Mouse (Mus musculus) kidney, postnatal 0 days (tissue): ENCODE results near the gene Ccl25. TPM values are rescaled to one million over a fixed set of nuclear protein-coding genes. Genes with fewer than 3 reads are reported as not detected.

Source experiments
- ATAC-seq: fragments of 200-750 bp; cut with Nextera tagmentation; replicated peaks from 2 replicates; pipeline ENCODE4 v1.8.0; 2017; ENCODE audit warnings: low read depth, moderate number of reproducible peaks, moderate TSS enrichment, moderate library complexity; ENCODE audit not compliant: low FRiP score
- DNase-seq: peaks from one replicate; pipeline ENCODE4 v3.0.0-alpha.2; 2016; ENCODE audit warnings: low spot score
- H3K27ac ChIP-seq: fragments of 300-500 bp; sonication (generic); 2 replicates; pipeline ENCODE4 v1.5.1; 2014; ENCODE audit warnings: mild to moderate bottlenecking
- H3K27me3 ChIP-seq: fragments of 300-500 bp; sonication (generic); 2 replicates; pipeline ENCODE4 v1.6.1; 2014; ENCODE audit warnings: low read length, mixed read lengths; ENCODE audit not compliant: insufficient read depth
- H3K36me3 ChIP-seq: fragments of 300-500 bp; sonication (generic); 2 replicates; pipeline ENCODE4 v1.6.1; 2014; ENCODE audit warnings: low read length, mixed read lengths; ENCODE audit not compliant: insufficient read depth
- H3K4me1 ChIP-seq: fragments of 300-500 bp; sonication (generic); replicated peaks from 2 replicates; pipeline ENCODE4 v1.6.1; 2014; ENCODE audit warnings: antibody characterized with exemption, low read length, mixed read lengths; ENCODE audit not compliant: insufficient read depth
- H3K4me2 ChIP-seq: fragments of 300-500 bp; sonication (generic); 2 replicates; pipeline ENCODE4 v1.6.1; 2014; ENCODE audit warnings: mild to moderate bottlenecking, low read length, moderate library complexity, mixed read lengths
- H3K4me3 ChIP-seq: fragments of 300-500 bp; sonication (generic); replicated peaks from 2 replicates; pipeline ENCODE4 v1.5.1; 2014; ENCODE audit warnings: low read depth, low read length
- H3K9ac ChIP-seq: fragments of 300-500 bp; sonication (generic); 2 replicates; pipeline ENCODE4 v1.6.1; 2014; ENCODE audit warnings: low read depth, low read length
- H3K9me3 ChIP-seq: fragments of 300-500 bp; sonication (generic); replicated peaks from 2 replicates; pipeline ENCODE4 v1.6.1; 2016; ENCODE audit warnings: low read length, inconsistent platforms, mixed read lengths
- CTCF ChIP-seq: IDR thresholded peaks from 2 replicates; pipeline ENCODE4 v1.5.1; 2016; ENCODE audit warnings: antibody characterized with exemption, low read depth, mild to moderate bottlenecking, moderate library complexity
- WGBS: fragments of 180-500 bp; shearing (Covaris S2); extraction: QIAGEN DNeasy Blood & Tissue Kit; methylation state at CpG from one replicate; pipeline ENCODE4 v1.1.7; 2014; 5-methylcytosine and 5-hydroxymethylcytosine counted together
- polyA plus RNA-seq: library from polyadenylated mRNA; unstranded; fragments of >200 nt; fragmentation: Nextera tagmentation; extraction: Ambion mirVana; gene quantifications from 2 replicates; pipeline ENCODE4 v1.2.1, GENCODE M21; 2015

Ccl25 gene
- polyA plus RNA-seq, 1 experiment from 2014 or later = 10.0 TPM

DNA sequence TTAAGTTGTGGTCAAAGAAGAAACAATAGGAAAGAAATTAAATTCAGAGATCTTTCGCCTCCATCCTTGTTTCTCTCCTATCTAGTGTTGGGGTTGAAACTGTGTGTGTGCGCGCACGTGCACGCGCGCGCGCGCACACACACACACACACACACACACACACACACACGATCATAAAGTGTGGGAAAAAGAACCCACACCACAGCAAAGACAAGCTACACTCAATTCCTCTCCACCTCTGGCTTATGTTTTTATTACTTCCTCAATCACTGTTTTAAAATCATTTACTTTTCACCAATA, 5.5 kb upstream of the Ccl25 start:
- H3K27ac ChIP-seq = peak overlapping the region; percentile 26; the same call in 1 of the 2 replicates
- no peak overlapping the region for H3K9ac ChIP-seq
- ATAC-seq = no peak
- DNase-seq = no peak
- peaks cover 6% of the 10 kb centered on the region; the same call in 1 of the 2 replicates for H3K4me1 ChIP-seq
- no peak for TF ChIP-seq CTCF
- no peaks in the 10 kb centered on the region for H3K27me3 ChIP-seq
- H3K36me3 ChIP-seq = peaks cover 18% of the 10 kb centered on the region; the same call in 1 of the 2 replicates
- no peak overlapping the region for H3K4me2 ChIP-seq
- WGBS = 94% methylated on average over 11 of the region's 11 CpGs
- no peaks in the 10 kb centered on the region for H3K9me3 ChIP-seq
- no peak overlapping the region for H3K4me3 ChIP-seq

DNA sequence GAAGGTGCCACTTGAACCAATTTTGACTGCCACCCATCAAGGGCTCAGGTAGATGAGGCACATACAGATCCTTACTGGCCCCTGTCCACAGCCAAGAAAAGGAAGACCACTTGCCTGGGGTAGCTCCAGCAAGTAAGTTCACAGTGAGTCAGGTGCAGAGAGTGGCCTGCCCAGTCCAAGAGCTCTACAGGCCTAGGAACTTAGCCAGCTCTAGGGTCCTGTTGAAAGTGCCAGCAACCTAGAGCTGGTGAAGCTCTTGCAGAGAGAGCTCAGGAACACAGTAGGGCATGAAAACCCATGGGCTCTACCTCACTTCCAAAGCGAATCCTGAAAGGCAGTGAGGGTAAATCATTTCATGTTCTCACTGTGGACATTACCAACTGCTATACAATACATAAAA, 4.6 kb upstream of the Ccl25 start:
- no peak overlapping the region for H3K4me3 ChIP-seq
- H3K9me3 ChIP-seq = no peaks in the 10 kb centered on the region
- H3K9ac ChIP-seq = no peak overlapping the region
- no peak for DNase-seq
- 94% methylated on average over 1 of the region's 1 CpGs for WGBS
- no peak for TF ChIP-seq CTCF
- H3K4me2 ChIP-seq = no peak overlapping the region
- H3K27ac ChIP-seq = no peak overlapping the region
- H3K4me1 ChIP-seq = peaks cover 6% of the 10 kb centered on the region; the same call in 1 of the 2 replicates
- H3K27me3 ChIP-seq = no peaks in the 10 kb centered on the region
- peaks cover 18% of the 10 kb centered on the region; the same call in 1 of the 2 replicates for H3K36me3 ChIP-seq
- no peak for ATAC-seq

DNA sequence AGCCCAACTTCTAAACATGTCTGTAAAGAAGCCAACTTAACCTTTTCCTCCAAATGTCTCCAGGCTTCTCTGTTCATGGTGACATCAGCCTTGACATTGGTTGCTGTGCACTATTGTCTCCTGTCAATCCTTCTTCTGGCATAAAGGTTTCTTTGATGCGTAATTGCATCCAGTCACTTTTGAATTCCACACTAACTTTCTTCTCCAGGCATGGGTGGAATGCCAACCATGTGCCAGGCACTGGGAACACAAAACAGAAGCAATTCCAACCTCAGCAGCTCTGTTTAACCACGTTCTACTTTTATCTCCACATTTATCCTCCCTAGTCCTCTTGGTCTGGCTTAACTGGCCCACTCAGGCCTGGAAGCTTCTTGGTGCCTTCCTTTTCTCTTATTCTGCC, 4.0 kb upstream of the Ccl25 start:
- TF ChIP-seq CTCF = no peak
- 86% methylated on average over 2 of the region's 2 CpGs for WGBS
- H3K9me3 ChIP-seq = no peaks in the 10 kb centered on the region
- no peak overlapping the region for H3K4me2 ChIP-seq
- peaks cover 18% of the 10 kb centered on the region; the same call in 1 of the 2 replicates for H3K36me3 ChIP-seq
- H3K4me1 ChIP-seq = peaks cover 13% of the 10 kb centered on the region
- no peak for DNase-seq
- no peaks in the 10 kb centered on the region for H3K27me3 ChIP-seq
- ATAC-seq = no peak
- H3K9ac ChIP-seq = no peak overlapping the region
- H3K27ac ChIP-seq = no peak overlapping the region
- no peak overlapping the region for H3K4me3 ChIP-seq

DNA sequence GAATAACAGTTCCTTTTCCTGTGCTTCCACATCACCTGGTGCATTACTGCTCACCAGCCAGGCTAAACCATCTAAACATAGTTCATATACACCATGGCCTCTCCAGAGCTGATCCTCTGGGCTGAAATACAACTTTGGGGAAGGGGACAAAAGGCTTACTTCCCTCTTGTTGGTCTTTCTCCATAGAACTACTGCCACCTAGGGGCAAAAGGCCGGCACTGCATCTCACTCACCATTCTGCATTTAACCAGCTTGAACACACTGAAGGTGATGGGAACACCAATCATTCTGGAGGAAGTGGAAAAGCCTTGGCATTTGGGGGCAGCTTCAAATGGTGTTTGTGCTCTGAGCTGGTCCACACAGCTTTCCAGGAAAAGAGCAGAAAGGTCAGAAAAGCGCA, 2.5 kb upstream of the Ccl25 start:
- H3K9me3 ChIP-seq = no peaks in the 10 kb centered on the region
- TF ChIP-seq CTCF = peak; percentile 93
- no peak overlapping the region for H3K4me2 ChIP-seq
- H3K36me3 ChIP-seq = peaks cover 18% of the 10 kb centered on the region; the same call in 1 of the 2 replicates
- no peaks in the 10 kb centered on the region for H3K27me3 ChIP-seq
- H3K4me3 ChIP-seq = no peak overlapping the region
- 29% methylated on average over 2 of the region's 2 CpGs for WGBS
- ATAC-seq = no peak
- DNase-seq = peak; percentile 90
- peaks cover 13% of the 10 kb centered on the region for H3K4me1 ChIP-seq
- H3K27ac ChIP-seq = no peak overlapping the region
- H3K9ac ChIP-seq = no peak overlapping the region

DNA sequence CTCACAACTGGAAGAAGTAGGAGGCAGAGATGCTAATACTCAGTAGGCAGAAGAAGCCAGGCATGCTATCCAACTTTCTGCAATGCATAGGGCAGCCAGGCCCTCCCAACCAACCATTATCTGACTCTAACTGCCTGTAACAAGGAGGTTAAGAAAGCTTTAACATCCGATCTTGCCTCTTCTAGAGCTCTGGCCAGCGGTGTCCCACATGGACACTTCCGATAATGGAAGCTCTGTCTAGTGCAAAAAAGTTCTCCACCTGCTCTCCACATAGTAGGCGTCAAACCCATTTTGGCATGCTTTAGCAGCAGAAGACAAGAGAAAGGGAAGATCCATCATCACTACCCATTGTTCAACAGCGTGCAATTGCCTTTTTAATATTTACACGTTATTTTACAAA, 1.1 kb upstream of the Ccl25 start:
- peak overlapping the region; percentile 100 for H3K9ac ChIP-seq
- peak overlapping the region; percentile 89; the same call in 1 of the 2 replicates for H3K27ac ChIP-seq
- peak overlapping the region; percentile 98 for H3K4me3 ChIP-seq
- H3K4me1 ChIP-seq = peaks cover 13% of the 10 kb centered on the region
- peak overlapping the region; percentile 79 for H3K4me2 ChIP-seq
- H3K36me3 ChIP-seq = peaks cover 21% of the 10 kb centered on the region; the same call in 1 of the 2 replicates
- DNase-seq (peak; percentile 19), ATAC-seq (no peak)
- TF ChIP-seq CTCF = no peak
- no peaks in the 10 kb centered on the region for H3K9me3 ChIP-seq
- WGBS = 3% methylated on average over 6 of the region's 6 CpGs
- H3K27me3 ChIP-seq = no peaks in the 10 kb centered on the region

DNA sequence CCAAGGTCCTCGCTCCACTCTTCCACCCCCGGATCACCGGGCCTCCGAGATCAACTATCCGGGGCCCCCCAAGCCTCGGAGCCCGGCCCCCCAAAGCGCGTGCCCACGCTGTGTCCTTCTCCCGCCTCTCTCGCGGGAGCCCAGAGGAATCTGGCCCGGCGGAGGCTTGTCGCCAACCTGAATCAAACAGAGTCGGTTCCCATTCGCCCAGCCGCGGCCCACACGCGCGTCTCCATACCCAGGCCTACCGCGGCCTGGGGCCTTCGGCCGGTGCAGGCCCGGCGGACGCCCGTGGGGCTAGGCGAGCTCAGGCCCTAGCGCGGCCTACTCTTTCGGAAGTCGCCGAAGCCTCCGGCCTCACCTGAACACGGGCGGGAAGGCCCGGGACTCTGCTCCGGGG, 485 bp upstream of the Ccl25 start:
- under 1% methylated on average over 42 of the region's 42 CpGs for WGBS
- peak; percentile 61 for DNase-seq
- peaks cover 21% of the 10 kb centered on the region; the same call in 1 of the 2 replicates for H3K36me3 ChIP-seq

DNA sequence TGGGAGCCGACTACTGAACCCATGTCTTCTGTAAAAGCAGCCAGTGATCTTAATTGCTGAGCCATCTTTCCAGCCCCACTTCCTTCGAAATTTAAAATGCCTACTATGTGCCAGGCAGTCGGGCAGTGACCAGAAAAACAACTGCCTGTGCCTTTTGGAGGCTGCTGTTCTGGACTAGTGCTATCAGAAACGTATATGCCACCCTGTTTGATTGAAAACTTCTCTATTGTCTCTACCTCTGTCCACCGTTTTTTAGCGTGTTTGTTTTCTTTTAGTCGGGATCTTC, 684 bp downstream of the Ccl25 start:
- 32% methylated on average over 7 of the region's 7 CpGs for WGBS
- H3K36me3 ChIP-seq = peaks cover 16% of the 10 kb centered on the region; the same call in 1 of the 2 replicates

More for the DNA sequence above, 485 bp upstream of the Ccl25 start:
- Histone ChIP-seq H3K9ac (peak overlapping the region; percentile 100), H3K4me2 (peak overlapping the region; percentile 79), H3K27ac (peak overlapping the region; percentile 89), H3K4me1 (peaks cover 13% of the 10 kb centered on the region), H3K9me3 (no peaks in the 10 kb centered on the region), H3K4me3 (peak overlapping the region; percentile 98), H3K27me3 (no peaks in the 10 kb centered on the region)
- peak; percentile 71 for ATAC-seq
- TF ChIP-seq CTCF = no peak

More for the DNA sequence above, 684 bp downstream of the Ccl25 start:
- H3K9me3 ChIP-seq = no peaks in the 10 kb centered on the region
- H3K27me3 ChIP-seq = no peaks in the 10 kb centered on the region
- no peak for TF ChIP-seq CTCF
- peak overlapping the region; percentile 100 for H3K9ac ChIP-seq
- peak overlapping the region; percentile 55 for H3K4me2 ChIP-seq
- H3K27ac ChIP-seq = no peak overlapping the region
- DNase-seq = no peak
- ATAC-seq = no peak
- peak overlapping the region; percentile 98 for H3K4me3 ChIP-seq
- H3K4me1 ChIP-seq = peaks cover 13% of the 10 kb centered on the region
